Mouse (Mus musculus) CH12.LX (cell line): ENCODE results near the gene Cpeb1. TPM values are rescaled to one million over a fixed set of nuclear protein-coding genes. Genes with fewer than 3 reads are reported as not detected.
"Not testable (repeated sequence)": the region's sequence is repeated elsewhere in the genome, so short reads cannot be mapped to it uniquely, and the experiment has no call there.

Experiments
- DNase-seq: peaks from one replicate; pipeline ENCODE4 v3.0.0-alpha.2; 2013; ENCODE audit errors: extremely low read depth
- H3K27ac ChIP-seq: 2 replicates; pipeline ENCODE4 v1.5.1; 2012; ENCODE audit warnings: low read depth, mild to moderate bottlenecking, control low read depth, moderate library complexity; ENCODE audit not compliant: insufficient read depth
- H3K27me3 ChIP-seq: replicated peaks from 2 replicates; pipeline ENCODE3; 2012; ENCODE audit warnings: inconsistent platforms
- H3K36me3 ChIP-seq, 2 experiments: replicated peaks in 1 of 2; 2 replicates each; pipeline versions ENCODE3 to v1.6.1; 2012; ENCODE audit warnings: inconsistent platforms in 1 of 2, low read length in 1 of 2, mild to moderate bottlenecking in 1 of 2, mixed read lengths in 1 of 2, moderate library complexity in 1 of 2; ENCODE audit not compliant: control insufficient read depth in 1 of 2, insufficient read depth in 1 of 2
- H3K4me1 ChIP-seq, 2 experiments: 2 replicates each; pipeline ENCODE4 v1.6.1; 2012; ENCODE audit warnings: inconsistent platforms in 1 of 2, moderate library complexity in 1 of 2; ENCODE audit not compliant: insufficient read depth in 2 of 2, control insufficient read depth in 1 of 2
- H3K4me2 ChIP-seq: 2 replicates; pipeline ENCODE4 v1.6.1; 2012; ENCODE audit warnings: low read depth, mild to moderate bottlenecking, control low read depth; ENCODE audit not compliant: poor library complexity, insufficient read depth, severe bottlenecking
- H3K4me3 ChIP-seq, 3 experiments: fragments of 150-350 bp in 1 of 3; sonication (generic) in 1 of 3; replicated peaks in 1 of 3; 2 replicates each; pipeline versions ENCODE3 to v1.5.1; 2011 to 2012; ENCODE audit warnings: low read depth in 2 of 3, low read length in 2 of 3, mild to moderate bottlenecking in 2 of 3, moderate library complexity in 2 of 3, control low read depth in 1 of 3, improper control_type of control experiment in 1 of 3, inconsistent platforms in 1 of 3, mixed read lengths in 1 of 3; ENCODE audit not compliant: poor library complexity in 1 of 3
- H3K79me2 ChIP-seq: replicated peaks from 2 replicates; pipeline ENCODE4 v1.6.1; 2012; ENCODE audit warnings: mild to moderate bottlenecking, moderate library complexity; ENCODE audit not compliant: control insufficient read depth, poor library complexity, insufficient read depth, severe bottlenecking; ENCODE audit errors: extremely low read depth
- H3K9ac ChIP-seq: 2 replicates; pipeline ENCODE4 v1.6.1; 2012; ENCODE audit warnings: low read depth, mild to moderate bottlenecking, control low read depth, moderate library complexity; ENCODE audit not compliant: insufficient read depth
- H3K9me3 ChIP-seq: replicated peaks from 2 replicates; pipeline ENCODE3; 2012; ENCODE audit warnings: low read length, inconsistent platforms, mixed read lengths
- BHLHE40 ChIP-seq: IDR thresholded peaks from 2 replicates; pipeline ENCODE4 v1.6.1; 2011; ENCODE audit warnings: mild to moderate bottlenecking, low read depth, low read length, improper control_type of control experiment
- CHD1 ChIP-seq: IDR thresholded peaks from 2 replicates; pipeline ENCODE4 v1.6.1; 2012; ENCODE audit warnings: low read depth, low read length, improper control_type of control experiment, inconsistent platforms
- CTCF ChIP-seq, 2 experiments: IDR thresholded peaks in 1 of 2; conservative IDR thresholded peaks in 1 of 2; 2 replicates each; pipeline ENCODE4 v1.5.1; 2011 to 2012; ENCODE audit warnings: low read depth in 2 of 2, low read length in 2 of 2, improper control_type of control experiment in 1 of 2, inconsistent platforms in 1 of 2, mild to moderate bottlenecking in 1 of 2, moderate library complexity in 1 of 2
- E2F4 ChIP-seq: IDR thresholded peaks from 2 replicates; pipeline ENCODE4 v1.6.1; 2011; ENCODE audit warnings: low read depth, low read length, improper control_type of control experiment; ENCODE audit not compliant: insufficient replicate concordance
- ELF1 ChIP-seq: IDR thresholded peaks from 2 replicates; pipeline ENCODE4 v1.6.1; 2014; ENCODE audit warnings: low read depth, mild to moderate bottlenecking, inconsistent platforms, low read length, improper control_type of control experiment
- ETS1 ChIP-seq: conservative IDR thresholded peaks from 2 replicates; pipeline ENCODE4 v1.6.1; 2012; ENCODE audit warnings: low read depth, mild to moderate bottlenecking, inconsistent platforms, low read length, improper control_type of control experiment, moderate library complexity
- GABPA ChIP-seq: IDR thresholded peaks from 2 replicates; pipeline ENCODE4 v1.6.1; 2012; ENCODE audit warnings: low read depth, low read length, improper control_type of control experiment, inconsistent platforms; ENCODE audit not compliant: insufficient replicate concordance
- HCFC1 ChIP-seq: IDR thresholded peaks from 2 replicates; pipeline ENCODE4 v1.6.1; 2012; ENCODE audit warnings: low read depth, mild to moderate bottlenecking, inconsistent platforms, low read length, improper control_type of control experiment
- IRF4 ChIP-seq: IDR thresholded peaks from 2 replicates; pipeline ENCODE4 v1.6.1; 2014; ENCODE audit warnings: low read depth, mild to moderate bottlenecking, inconsistent platforms, low read length, improper control_type of control experiment
- JUND ChIP-seq: conservative IDR thresholded peaks from 2 replicates; pipeline ENCODE4 v1.6.1; 2011; ENCODE audit warnings: low read depth, low read length, improper control_type of control experiment
- KAT2A ChIP-seq: IDR thresholded peaks from 2 replicates; pipeline ENCODE4 v1.6.1; 2012; ENCODE audit warnings: low read length, improper control_type of control experiment, inconsistent platforms; ENCODE audit not compliant: insufficient replicate concordance
- MAFK ChIP-seq: IDR thresholded peaks from 2 replicates; pipeline ENCODE4 v1.6.1; 2011; ENCODE audit warnings: low read length, improper control_type of control experiment; ENCODE audit not compliant: insufficient replicate concordance
- MEF2A ChIP-seq: IDR thresholded peaks from 2 replicates; pipeline ENCODE4 v1.6.1; 2014; ENCODE audit warnings: low read depth, mild to moderate bottlenecking, inconsistent platforms, low read length, improper control_type of control experiment, borderline replicate concordance
- MYC ChIP-seq: IDR thresholded peaks from 2 replicates; pipeline ENCODE4 v1.6.1; 2011; ENCODE audit warnings: low read depth, mild to moderate bottlenecking, improper control_type of control experiment, low read length
- NELFE ChIP-seq: IDR thresholded peaks from 2 replicates; pipeline ENCODE4 v1.6.1; 2011; ENCODE audit warnings: low read depth, low read length, improper control_type of control experiment
- NRF1 ChIP-seq: IDR thresholded peaks from 2 replicates; pipeline ENCODE4 v1.6.1; 2014; ENCODE audit warnings: low read depth, mild to moderate bottlenecking, inconsistent platforms, low read length, improper control_type of control experiment, moderate library complexity
- PAX5 ChIP-seq: IDR thresholded peaks from 2 replicates; pipeline ENCODE4 v1.6.1; 2012; ENCODE audit warnings: low read length, inconsistent platforms, mixed read lengths
- POLR2A ChIP-seq: IDR thresholded peaks from 2 replicates; pipeline ENCODE4 v1.6.1; 2011; ENCODE audit warnings: low read depth, mild to moderate bottlenecking, improper control_type of control experiment, low read length
- POLR2AphosphoS2 ChIP-seq: IDR thresholded peaks from 2 replicates; pipeline ENCODE4 v1.6.1; 2011; ENCODE audit warnings: low read depth, low read length, improper control_type of control experiment
- RAD21 ChIP-seq: IDR thresholded peaks from 2 replicates; pipeline ENCODE4 v1.6.1; 2011; ENCODE audit warnings: low read depth, mild to moderate bottlenecking, low read length, improper control_type of control experiment, moderate library complexity
- RCOR1 ChIP-seq: conservative IDR thresholded peaks from 2 replicates; pipeline ENCODE4 v1.6.1; 2012; ENCODE audit warnings: low read depth, mild to moderate bottlenecking, inconsistent platforms, low read length, improper control_type of control experiment
- SMC3 ChIP-seq: IDR thresholded peaks from 2 replicates; pipeline ENCODE4 v1.6.1; 2011; ENCODE audit warnings: low read depth, low read length, improper control_type of control experiment
- TBP ChIP-seq: conservative IDR thresholded peaks from 2 replicates; pipeline ENCODE4 v1.6.1; 2011; ENCODE audit warnings: low read depth, low read length, improper control_type of control experiment
- USF2 ChIP-seq: conservative IDR thresholded peaks from 2 replicates; pipeline ENCODE4 v1.6.1; 2011; ENCODE audit warnings: low read depth, low read length, improper control_type of control experiment
- ZC3H11A ChIP-seq: IDR thresholded peaks from 2 replicates; pipeline ENCODE4 v1.6.1; 2012; ENCODE audit warnings: low read depth, mild to moderate bottlenecking, inconsistent platforms, low read length, improper control_type of control experiment
- ZKSCAN1 ChIP-seq: IDR thresholded peaks from 2 replicates; pipeline ENCODE4 v1.6.1; 2012; ENCODE audit warnings: low read depth, inconsistent platforms, low read length, improper control_type of control experiment, borderline replicate concordance
- ZMIZ1 ChIP-seq: IDR thresholded peaks from 2 replicates; pipeline ENCODE4 v1.6.1; 2012; ENCODE audit warnings: low read depth, mild to moderate bottlenecking, inconsistent platforms, low read length, improper control_type of control experiment
- ZNF384 ChIP-seq: IDR thresholded peaks from 2 replicates; pipeline ENCODE4 v1.6.1; 2012; ENCODE audit warnings: low read depth, low read length, improper control_type of control experiment, inconsistent platforms
- dilution Hi-C: fragments of 300-500 bp; cut with MboI; formaldehyde crosslinking; loops from 2 replicates; pipeline ENCODE4 v1.14.3; 2020; ENCODE audit warnings: low sequenced_read_pairs; ENCODE audit not compliant: extremely low pct_unique_long_range_greater_than_20kb, extremely low pct_ligation_motif_present
- in situ Hi-C: fragments of 300-500 bp; cut with MboI; formaldehyde crosslinking; loops from 3 replicates; pipeline ENCODE4 v1.14.3; 2019; ENCODE audit warnings: low sequenced_read_pairs, low pct_ligation_motif_present, low pct_unique_long_range_greater_than_20kb, mixed read lengths
- polyA plus RNA-seq: library from polyadenylated mRNA; unstranded; fragments of >175 nt; gene quantifications from 2 replicates; pipeline ENCODE4 v1.2.1, GENCODE M21; 2012; ENCODE audit warnings: low read depth; ENCODE audit not compliant: insufficient read length
- total RNA-seq, 2 experiments: library from RNA; depleted of rRNA; stranded (reverse); fragments of 300-350 nt in 1 of 2; fragments of >200 nt in 1 of 2; gene quantifications; 2 replicates each; pipeline ENCODE4 v1.2.3; 2012 to 2014

Gene Cpeb1
- total and polyA plus RNA-seq, 3 experiments: 0.26 TPM; not detected in 2

DNA sequence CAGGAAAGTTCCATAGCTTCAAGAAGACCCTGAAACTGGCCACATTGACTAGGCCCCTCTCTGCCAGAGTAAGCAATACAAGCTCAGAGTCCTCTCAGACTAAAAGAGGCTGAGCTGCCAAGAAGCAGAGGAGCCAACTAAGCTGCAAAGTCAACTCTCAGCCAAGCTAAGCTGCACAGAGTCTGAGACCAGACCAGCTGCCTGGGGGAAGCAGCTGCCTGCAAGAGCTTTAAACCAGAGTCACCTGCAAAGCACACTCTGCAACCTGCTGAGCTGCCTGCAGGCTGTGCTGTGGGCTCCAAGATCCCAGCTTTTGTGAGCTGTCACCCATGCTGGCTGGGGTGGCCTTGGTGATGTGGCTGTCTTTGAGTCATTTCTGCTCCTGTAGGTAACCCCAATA is 23.0 kb upstream of the Cpeb1 start:
- H3K9me3 ChIP-seq, H3K79me2 ChIP-seq, H3K4me2 ChIP-seq, H3K4me1 ChIP-seq, dilution Hi-C loops, H3K9ac ChIP-seq, in situ Hi-C loops, DNase-seq, H3K36me3 ChIP-seq, H3K4me3 ChIP-seq, H3K27ac ChIP-seq: not testable (repeated sequence)
- peak in 1 of 2 experiments; percentile 23; a peak in 2 of 4 replicates for TF ChIP-seq CTCF (conservative IDR thresholded peaks at IDR 0.05 in 1 of 2, IDR thresholded peaks at IDR 0.05 in 1 of 2; ENCODE audit: low read depth in 2 of 2, low read length in 2 of 2)
- peak; percentile 5 for TF ChIP-seq RAD21
- H3K27me3 ChIP-seq: peaks cover 39% of the 10 kb centered on the region

DNA sequence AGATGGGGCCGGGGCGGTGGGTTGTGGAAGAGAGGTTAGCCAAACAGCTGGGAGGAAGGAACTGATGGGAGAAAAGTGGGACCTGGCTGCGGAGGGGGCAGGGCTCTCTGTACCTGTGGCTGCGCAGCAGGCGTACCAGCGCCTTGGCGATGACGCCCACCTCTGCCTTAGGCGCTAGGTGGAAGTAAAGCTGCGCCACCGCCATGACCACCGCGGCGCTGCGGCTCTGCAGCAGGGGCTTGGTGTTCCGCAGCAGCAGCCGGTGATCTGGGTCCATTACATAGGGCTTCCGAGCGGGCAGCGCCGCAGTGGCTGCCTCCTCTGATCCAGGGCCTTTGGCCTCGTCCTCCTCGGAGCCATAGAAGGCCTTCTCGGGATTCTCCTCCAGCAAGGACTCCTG is 21.6 kb upstream of the Cpeb1 start:
- Histone ChIP-seq H3K79me2 (no peaks in the 10 kb centered on the region), H3K9ac (no peak overlapping the region), H3K9me3 (no peaks in the 10 kb centered on the region), H3K4me2 (no peak overlapping the region), H3K27me3 (peaks cover 45% of the 10 kb centered on the region), H3K27ac (no peak overlapping the region), H3K4me1 (no peaks in the 10 kb centered on the region), H3K4me3 (no peak overlapping the region), H3K36me3 (no peaks in the 10 kb centered on the region)
- in situ Hi-C loops: no loop called here
- no peak for DNase-seq
- dilution Hi-C loops: no loop called here
- TF ChIP-seq NELFE (no peak), IRF4 (no peak), ZKSCAN1 (no peak), RCOR1 (no peak), SMC3 (no peak), ZMIZ1 (no peak), POLR2A (no peak), POLR2AphosphoS2 (no peak), USF2 (no peak), ELF1 (no peak), ETS1 (no peak), MYC (no peak), HCFC1 (no peak)

GRCm38 (mm10) chr7:81475221-81475620 is 20.0 kb upstream of the Cpeb1 start:
- no peaks in the 10 kb centered on the region for H3K79me2 ChIP-seq
- dilution Hi-C loops: no loop called here
- DNase-seq: no peak
- no peaks in the 10 kb centered on the region for H3K9me3 ChIP-seq
- H3K9ac ChIP-seq: no peak overlapping the region
- TF ChIP-seq GABPA (no peak), PAX5 (no peak), E2F4 (no peak), MAFK (no peak), ZNF384 (no peak), POLR2AphosphoS2 (no peak), USF2 (no peak), ZMIZ1 (no peak), ETS1 (no peak), RCOR1 (no peak), MEF2A (no peak), KAT2A (no peak), NRF1 (no peak), JUND (no peak), CHD1 (no peak), ZC3H11A (no peak), TBP (no peak), NELFE (no peak), BHLHE40 (no peak)
- TF ChIP-seq, all 38 proteins: peak for 0
- in situ Hi-C loops: no loop called here
- Histone ChIP-seq H3K36me3 (no peaks in the 10 kb centered on the region), H3K27me3 (peaks cover 61% of the 10 kb centered on the region), H3K4me2 (no peak overlapping the region), H3K4me1 (no peaks in the 10 kb centered on the region), H3K27ac (no peak overlapping the region), H3K4me3 (no peak overlapping the region)
